Mouse (Mus musculus) CH12.LX (cell line): ENCODE measurements at regions not wholly inside any gene's neighbourhood (a gene's known extent, or its start where the extent isn't known, plus 50 kb on each side); places are given as distances from the start of the nearest gene placed in this dataset.

Experiments
- CTCF ChIP-seq, 2 experiments: IDR thresholded peaks in 1 of 2; conservative IDR thresholded peaks in 1 of 2; 2 replicates each; pipeline ENCODE4 v1.5.1; 2011 to 2012; ENCODE audit warnings: low read depth in 2 of 2, low read length in 2 of 2, improper control_type of control experiment in 1 of 2, inconsistent platforms in 1 of 2, mild to moderate bottlenecking in 1 of 2, moderate library complexity in 1 of 2
- MEF2A ChIP-seq: IDR thresholded peaks from 2 replicates; pipeline ENCODE4 v1.6.1; 2014; ENCODE audit warnings: low read depth, mild to moderate bottlenecking, inconsistent platforms, low read length, improper control_type of control experiment, borderline replicate concordance
- NELFE ChIP-seq: IDR thresholded peaks from 2 replicates; pipeline ENCODE4 v1.6.1; 2011; ENCODE audit warnings: low read depth, low read length, improper control_type of control experiment
- NRF1 ChIP-seq: IDR thresholded peaks from 2 replicates; pipeline ENCODE4 v1.6.1; 2014; ENCODE audit warnings: low read depth, mild to moderate bottlenecking, inconsistent platforms, low read length, improper control_type of control experiment, moderate library complexity
- POLR2A ChIP-seq: IDR thresholded peaks from 2 replicates; pipeline ENCODE4 v1.6.1; 2011; ENCODE audit warnings: low read depth, mild to moderate bottlenecking, improper control_type of control experiment, low read length
- ZNF384 ChIP-seq: IDR thresholded peaks from 2 replicates; pipeline ENCODE4 v1.6.1; 2012; ENCODE audit warnings: low read depth, low read length, improper control_type of control experiment, inconsistent platforms

GRCm38 (mm10) chr11:117551926-117552325 lies 67.8 kb downstream of the Gm11733 start:
- TF ChIP-seq ZNF384 (no peak), NRF1 (no peak), MEF2A (no peak), CTCF (conservative IDR thresholded peaks at IDR 0.05 in 1 of 2, IDR thresholded peaks at IDR 0.05 in 1 of 2; ENCODE audit: low read depth in 2 of 2, low read length in 2 of 2) (no peak), POLR2A (no peak), NELFE (no peak)
